Mouse (Mus musculus): ENCODE measurements around the gene Cenpx.
"Not testable (repeated sequence)": the region's sequence is repeated elsewhere in the genome, so short reads cannot be mapped to it uniquely, and the experiment has no call there.

Cenpx gene

GRCm38 (mm10) chr11:120696568-120696967, 17.0 kb downstream of the Cenpx start:
- DNase-seq (ENCODE audit: inconsistent ontology term) = no peak

- DNase-seq (ENCODE audit: inconsistent ontology term) = no peak
Observed at GRCm38 (mm10) chr11:120695641-120696040, 17.9 kb downstream of the Cenpx start.

- DNase-seq (ENCODE audit: inconsistent ontology term) = peak; percentile 74
Observed at GRCm38 (mm10) chr11:120695184-120695583, 18.4 kb downstream of the Cenpx start.

- DNase-seq (ENCODE audit: inconsistent ontology term) = no peak
Observed at GRCm38 (mm10) chr11:120693461-120693860, 20.1 kb downstream of the Cenpx start.

- DNase-seq (ENCODE audit: inconsistent ontology term) = no peak
Observed at GRCm38 (mm10) chr11:120692471-120693011, 21.0 kb downstream of the Cenpx start.

- no peak for DNase-seq (ENCODE audit: inconsistent ontology term)
Observed at GRCm38 (mm10) chr11:120689365-120689764, 24.2 kb downstream of the Cenpx start.

GRCm38 (mm10) chr11:120686650-120687272, 26.8 kb downstream of the Cenpx start:
- no peak for DNase-seq (ENCODE audit: inconsistent ontology term)

- no peak for DNase-seq (ENCODE audit: inconsistent ontology term)
Observed at GRCm38 (mm10) chr11:120684660-120685059, 28.9 kb downstream of the Cenpx start.

- DNase-seq (ENCODE audit: inconsistent ontology term) = no peak
Observed at GRCm38 (mm10) chr11:120684086-120684485, 29.5 kb downstream of the Cenpx start.

- no peak for DNase-seq (ENCODE audit: inconsistent ontology term)
Observed at GRCm38 (mm10) chr11:120683536-120683935, 30.0 kb downstream of the Cenpx start.

GRCm38 (mm10) chr11:120682683-120683082, 30.9 kb downstream of the Cenpx start:
- no peak for DNase-seq (ENCODE audit: inconsistent ontology term)

GRCm38 (mm10) chr11:120679909-120680308, 33.6 kb downstream of the Cenpx start:
- no peak for DNase-seq (ENCODE audit: inconsistent ontology term)

- no peak for DNase-seq (ENCODE audit: inconsistent ontology term)
Observed at GRCm38 (mm10) chr11:120676951-120677350, 36.6 kb downstream of the Cenpx start.

GRCm38 (mm10) chr11:120675875-120676274, 37.7 kb downstream of the Cenpx start:
- DNase-seq (ENCODE audit: inconsistent ontology term) = not testable (repeated sequence)

- no peak for DNase-seq (ENCODE audit: inconsistent ontology term)
Observed at GRCm38 (mm10) chr11:120673594-120674122, 39.9 kb downstream of the Cenpx start.

- DNase-seq (ENCODE audit: inconsistent ontology term) = peak; percentile 99
Observed at GRCm38 (mm10) chr11:120672687-120673593, 40.6 kb downstream of the Cenpx start, which contains the start of gene Aspscr1. TSS of gene Aspscr1 (plus strand) at chr11:120672973.

- DNase-seq (ENCODE audit: inconsistent ontology term) = no peak
Observed at GRCm38 (mm10) chr11:120666617-120667016, 46.9 kb downstream of the Cenpx start.

GRCm38 (mm10) chr11:120665406-120665805, 48.1 kb downstream of the Cenpx start:
- DNase-seq (ENCODE audit: inconsistent ontology term) = no peak

GRCm38 (mm10) chr11:120663714-120664113, 49.8 kb downstream of the Cenpx start:
- DNase-seq (ENCODE audit: inconsistent ontology term) = no peak

GRCm38 (mm10) chr11:120662759-120663158, 50.8 kb downstream of the Cenpx start:
- peak; percentile 83 for DNase-seq (ENCODE audit: inconsistent ontology term)

GRCm38 (mm10) chr11:120661076-120661460, 52.5 kb downstream of the Cenpx start, which contains the start of gene Notum:
TSS of gene Notum (minus strand) at chr11:120661175.
- DNase-seq (ENCODE audit: inconsistent ontology term) = no peak
